Mouse (Mus musculus): Measurements from ENCODE around the gene Vmn2r23.
A peak's percentile ranks its signal among the peaks of the same experiment; 100 is the strongest.

DNA sequence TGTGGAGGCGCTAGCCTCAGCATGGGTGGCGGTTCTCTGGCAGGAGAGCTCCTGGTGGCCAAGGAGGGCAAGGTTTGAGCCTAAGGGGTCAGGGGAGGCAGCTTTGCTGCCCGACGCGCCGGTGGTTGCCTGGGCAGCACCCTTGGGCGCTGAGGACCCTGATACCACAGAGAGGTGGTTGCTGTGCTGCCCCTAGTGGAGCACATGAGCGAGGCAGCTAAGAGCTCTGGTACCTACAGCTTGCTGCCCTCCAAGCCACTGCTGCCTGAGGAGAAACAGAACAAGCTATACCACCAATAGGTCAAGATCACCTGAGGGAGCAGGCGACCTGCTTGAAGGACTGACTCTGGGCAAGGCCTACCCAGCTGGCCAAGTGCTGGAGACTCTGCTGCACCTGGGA lies 91.3 kb downstream of the Vmn2r23 start:
- peak; percentile 30; the same call in 1 of the 2 replicates for TF ChIP-seq CTCF (IDR thresholded peaks at IDR 0.05; ENCODE audit: low read depth)
- no peak for TF ChIP-seq EP300 (IDR thresholded peaks at IDR 0.05; ENCODE audit: low read depth)
